8 mouse cellular contexts compared by ENCODE assay signal in the genomic region with DNA sequence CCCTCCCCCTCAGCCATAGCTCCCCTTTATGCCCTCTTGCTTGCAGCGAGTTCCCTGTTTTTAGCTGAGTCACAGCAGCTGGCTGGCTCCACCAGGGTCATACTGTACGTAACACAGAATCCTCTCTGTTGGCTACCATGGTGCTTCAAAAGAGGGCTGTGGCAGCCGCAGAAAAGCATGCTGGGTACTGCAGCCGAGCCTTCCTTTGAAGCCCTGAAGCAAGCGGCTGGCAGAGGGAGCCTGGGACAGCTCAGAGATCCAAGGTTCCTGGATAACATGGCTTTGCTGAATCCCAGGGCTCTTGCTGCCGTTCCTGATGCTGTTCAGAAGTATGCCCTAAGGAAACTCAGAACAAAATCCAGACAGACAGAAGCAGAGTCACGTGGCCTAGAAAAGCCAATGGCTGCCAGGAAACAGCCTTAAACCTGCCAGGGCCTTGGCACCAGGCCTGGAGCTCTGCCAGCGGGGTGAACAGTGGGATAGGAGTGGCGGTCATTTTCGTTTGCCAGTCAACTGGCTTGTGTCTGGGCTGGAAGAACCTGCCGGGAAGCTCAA.
A peak's percentile ranks its signal among the peaks of the same experiment; 100 is the strongest.
DNase-seq lines count a peak whose midpoint lies in the region; ATAC-seq lines count a peak whose summit lies in the region.
"Had no signal": no experiment of that assay in that cellular context is flagged by ENCODE, and none has a peak within 500 bp of the region (broad histone marks: within the 10 kb centered on the region; RNA-seq: fewer than 3 reads in every experiment).

No protein-coding gene starts in this region.

- no peaks in the 10 kb centered on the region for H3K36me3 ChIP-seq in forebrain, embryonic 12.5 days (replicated peaks)
- no peaks in the 10 kb centered on the region for H3K36me3 ChIP-seq in heart, embryonic 16.5 days (ENCODE audit: control insufficient read depth, insufficient read depth)
- H3K36me3 ChIP-seq in midbrain, embryonic 14.5 days (ENCODE audit: control insufficient read depth, insufficient read depth, low read length) = no peaks in the 10 kb centered on the region

- no peak overlapping the region for H3K4me2 ChIP-seq in forebrain, embryonic 12.5 days
- peak overlapping the region; percentile 19 for H3K4me2 ChIP-seq in heart, embryonic 16.5 days (ENCODE audit: low read depth, low read length)
- H3K4me2 ChIP-seq in midbrain, embryonic 14.5 days (ENCODE audit: low read length) = no peak overlapping the region

- no peaks in the 10 kb centered on the region for H3K9me3 ChIP-seq in forebrain, embryonic 12.5 days
- H3K9me3 ChIP-seq in heart, embryonic 16.5 days (replicated peaks; ENCODE audit: control insufficient read depth, low read length) = no peaks in the 10 kb centered on the region
- H3K9me3 ChIP-seq in midbrain, embryonic 14.5 days (ENCODE audit: control insufficient read depth, low read length) = no peaks in the 10 kb centered on the region

- H3K9ac ChIP-seq in forebrain, embryonic 12.5 days = no peak overlapping the region
- H3K9ac ChIP-seq in heart, embryonic 16.5 days (ENCODE audit: low read length) = no peak overlapping the region
- H3K9ac ChIP-seq in midbrain, embryonic 14.5 days (replicated peaks; ENCODE audit: low read length) = no peak overlapping the region

- peak; percentile 17 for DNase-seq in MEL-GATA-1-ER (ENCODE audit: extremely low read depth, low read depth)
- peak; percentile 89 for DNase-seq in adrenal gland, postnatal 14 days
- peak; percentile 67 to 75 for DNase-seq in layer of hippocampus, postnatal 14 days (ENCODE audit: low spot score in 2 of 2)
- DNase-seq in midbrain, embryonic 14.5 days = peak; percentile 78
- peak; percentile 19 to 26 for DNase-seq in thymus, adult 18-20 months

- no peak overlapping the region for H3K27ac ChIP-seq in forebrain, embryonic 12.5 days
- H3K27ac ChIP-seq in heart, embryonic 16.5 days (ENCODE audit: low read length) = no peak overlapping the region
- no peak overlapping the region for H3K27ac ChIP-seq in midbrain, embryonic 14.5 days (replicated peaks; ENCODE audit: low read depth, low read length)
- H3K27ac ChIP-seq: kidney, postnatal 0 days had no signal

- ATAC-seq in forebrain, embryonic 12.5 days (ENCODE audit: low FRiP score) = peak; percentile 64; the same call in 1 of the 2 replicates
- ATAC-seq in heart, embryonic 16.5 days (replicated peaks; ENCODE audit: extremely low read depth, insufficient read depth, low FRiP score) = no peak; the same call in 1 of the 2 replicates
- peak; percentile 72 for ATAC-seq in midbrain, embryonic 14.5 days (ENCODE audit: low FRiP score, low TSS enrichment)

- no peaks in the 10 kb centered on the region for H3K27me3 ChIP-seq in forebrain, embryonic 12.5 days
- H3K27me3 ChIP-seq in heart, embryonic 16.5 days (ENCODE audit: control insufficient read depth, insufficient read depth, low read length) = no peaks in the 10 kb centered on the region
- no peaks in the 10 kb centered on the region for H3K27me3 ChIP-seq in midbrain, embryonic 14.5 days (ENCODE audit: control insufficient read depth, insufficient read depth, low read length)

- no peak overlapping the region for H3K4me3 ChIP-seq in forebrain, embryonic 12.5 days (replicated peaks)
- no peak overlapping the region; the same call in 1 of the 2 replicates for H3K4me3 ChIP-seq in heart, embryonic 16.5 days (ENCODE audit: low read length)
- no peak overlapping the region for H3K4me3 ChIP-seq in midbrain, embryonic 14.5 days (replicated peaks; ENCODE audit: low read depth, low read length)

- WGBS in forebrain, embryonic 12.5 days = 74% methylated on average over 11 of the region's 11 CpGs
- WGBS in heart, embryonic 16.5 days = 48% methylated on average over 11 of the region's 11 CpGs
- 61% methylated on average over 11 of the region's 11 CpGs for WGBS in midbrain, embryonic 14.5 days

- no peaks in the 10 kb centered on the region for H3K4me1 ChIP-seq in forebrain, embryonic 12.5 days
- H3K4me1 ChIP-seq in heart, embryonic 16.5 days (ENCODE audit: control insufficient read depth, insufficient read depth, low read length) = no peaks in the 10 kb centered on the region
- no peaks in the 10 kb centered on the region; the same call in 1 of the 2 replicates for H3K4me1 ChIP-seq in midbrain, embryonic 14.5 days (ENCODE audit: control insufficient read depth, insufficient read depth, low read length)

Comparison
In these comparisons a context has a peak if more than half of its experiments do, and no peak if none do; other contexts are left out.
1. DNase-seq: peak in every context shown above with its lines; median percentile 89 in adrenal gland, postnatal 14 days; 78 in midbrain, embryonic 14.5 days; 71 in layer of hippocampus, postnatal 14 days; 22 in thymus, adult 18-20 months; 17 in MEL-GATA-1-ER.